Mouse (Mus musculus): ENCODE results near the gene Unc79. TPM values are rescaled to one million over a fixed set of nuclear protein-coding genes. Genes with fewer than 3 reads are reported as not detected.

Unc79 gene
- total and polyA plus RNA-seq, 3 experiments = 0.33 TPM; not detected in 2

- TF ChIP-seq GATA2 (IDR thresholded peaks at IDR 0.05; ENCODE audit: borderline replicate concordance, low read depth, low read length) (no peak), TAL1 (conservative IDR thresholded peaks at IDR 0.05; ENCODE audit: low read depth, low read length) (no peak), CTCF (IDR thresholded peaks at IDR 0.05; ENCODE audit: low read depth, low read length) (no peak), GATA1 (IDR thresholded peaks at IDR 0.05; ENCODE audit: borderline replicate concordance, low read length) (no peak), POLR2AphosphoS5 (IDR thresholded peaks at IDR 0.05; ENCODE audit: insufficient replicate concordance, low read depth, low read length) (no peak)
- Histone ChIP-seq H3K9me3 (replicated peaks) (peaks cover 84% of the 10 kb centered on the region), H3K36me3 (replicated peaks) (no peaks in the 10 kb centered on the region), H3K4me1 (ENCODE audit: insufficient read depth, low read depth, low read length) (no peaks in the 10 kb centered on the region), H3K4me3 (ENCODE audit: low read depth, low read length) (no peak overlapping the region), H3K27me3 (ENCODE audit: insufficient read depth, low read length) (no peaks in the 10 kb centered on the region)
- ATAC-seq (ENCODE audit: extremely low read depth, insufficient number of reproducible peaks, low FRiP score, poor library complexity, severe bottlenecking) = no peak
- no peak for DNase-seq (ENCODE audit: low spot score)
These were observed 239.6 kb downstream of the Unc79 start for GRCm38 (mm10) chr12:103188223-103188622.

DNA sequence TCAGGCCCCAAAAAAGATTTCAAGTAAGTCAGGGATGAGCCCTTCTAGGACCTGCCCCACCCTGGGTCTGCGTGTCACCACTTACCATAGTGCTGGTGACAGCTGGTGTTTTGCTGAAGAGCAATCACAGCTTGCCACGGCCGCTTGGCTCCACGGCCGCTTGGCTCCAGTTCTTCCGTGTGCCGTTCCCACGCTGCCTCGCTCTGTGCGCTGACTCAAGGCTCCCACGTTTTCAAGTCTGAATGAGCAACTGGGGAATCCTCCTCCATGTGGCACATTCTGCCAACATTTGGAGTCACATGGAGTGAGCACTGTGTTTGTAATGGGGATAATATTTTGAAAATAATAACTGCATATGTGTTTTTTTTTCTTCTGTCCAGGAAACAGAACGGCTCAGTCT is 241.1 kb downstream of the Unc79 start:
- H3K27me3 ChIP-seq (ENCODE audit: insufficient read depth, low read length) = no peaks in the 10 kb centered on the region
- no peak overlapping the region for H3K4me3 ChIP-seq (ENCODE audit: low read depth, low read length)
- no peak for ATAC-seq (ENCODE audit: extremely low read depth, insufficient number of reproducible peaks, low FRiP score, poor library complexity, severe bottlenecking)
- TF ChIP-seq TAL1 (conservative IDR thresholded peaks at IDR 0.05; ENCODE audit: low read depth, low read length) = no peak
- no peak for TF ChIP-seq GATA2 (IDR thresholded peaks at IDR 0.05; ENCODE audit: borderline replicate concordance, low read depth, low read length)
- TF ChIP-seq CTCF (IDR thresholded peaks at IDR 0.05; ENCODE audit: low read depth, low read length) = no peak
- TF ChIP-seq POLR2AphosphoS5 (IDR thresholded peaks at IDR 0.05; ENCODE audit: insufficient replicate concordance, low read depth, low read length) = no peak
- TF ChIP-seq GATA1 (IDR thresholded peaks at IDR 0.05; ENCODE audit: borderline replicate concordance, low read length) = no peak
- no peaks in the 10 kb centered on the region for H3K36me3 ChIP-seq (replicated peaks)
- H3K4me1 ChIP-seq (ENCODE audit: insufficient read depth, low read depth, low read length) = no peaks in the 10 kb centered on the region
- peaks cover 92% of the 10 kb centered on the region for H3K9me3 ChIP-seq (replicated peaks)
- no peak for DNase-seq (ENCODE audit: low spot score)

GRCm38 (mm10) chr12:103192996-103193395 is 244.3 kb downstream of the Unc79 start:
- Histone ChIP-seq H3K36me3 (replicated peaks) (no peaks in the 10 kb centered on the region), H3K4me3 (ENCODE audit: low read depth, low read length) (no peak overlapping the region; the same call in 1 of the 2 replicates), H3K4me1 (ENCODE audit: insufficient read depth, low read depth, low read length) (no peaks in the 10 kb centered on the region), H3K9me3 (replicated peaks) (peaks cover 98% of the 10 kb centered on the region), H3K27me3 (ENCODE audit: insufficient read depth, low read length) (no peaks in the 10 kb centered on the region; the same call in 1 of the 2 replicates)
- DNase-seq (ENCODE audit: low spot score) (no peak), ATAC-seq (ENCODE audit: extremely low read depth, insufficient number of reproducible peaks, low FRiP score, poor library complexity, severe bottlenecking) (no peak)
- no peak for TF ChIP-seq GATA1 (IDR thresholded peaks at IDR 0.05; ENCODE audit: borderline replicate concordance, low read length)
- TF ChIP-seq TAL1 (conservative IDR thresholded peaks at IDR 0.05; ENCODE audit: low read depth, low read length) = no peak
- no peak for TF ChIP-seq GATA2 (IDR thresholded peaks at IDR 0.05; ENCODE audit: borderline replicate concordance, low read depth, low read length)
- no peak for TF ChIP-seq POLR2AphosphoS5 (IDR thresholded peaks at IDR 0.05; ENCODE audit: insufficient replicate concordance, low read depth, low read length)
- no peak for TF ChIP-seq CTCF (IDR thresholded peaks at IDR 0.05; ENCODE audit: low read depth, low read length)

DNA sequence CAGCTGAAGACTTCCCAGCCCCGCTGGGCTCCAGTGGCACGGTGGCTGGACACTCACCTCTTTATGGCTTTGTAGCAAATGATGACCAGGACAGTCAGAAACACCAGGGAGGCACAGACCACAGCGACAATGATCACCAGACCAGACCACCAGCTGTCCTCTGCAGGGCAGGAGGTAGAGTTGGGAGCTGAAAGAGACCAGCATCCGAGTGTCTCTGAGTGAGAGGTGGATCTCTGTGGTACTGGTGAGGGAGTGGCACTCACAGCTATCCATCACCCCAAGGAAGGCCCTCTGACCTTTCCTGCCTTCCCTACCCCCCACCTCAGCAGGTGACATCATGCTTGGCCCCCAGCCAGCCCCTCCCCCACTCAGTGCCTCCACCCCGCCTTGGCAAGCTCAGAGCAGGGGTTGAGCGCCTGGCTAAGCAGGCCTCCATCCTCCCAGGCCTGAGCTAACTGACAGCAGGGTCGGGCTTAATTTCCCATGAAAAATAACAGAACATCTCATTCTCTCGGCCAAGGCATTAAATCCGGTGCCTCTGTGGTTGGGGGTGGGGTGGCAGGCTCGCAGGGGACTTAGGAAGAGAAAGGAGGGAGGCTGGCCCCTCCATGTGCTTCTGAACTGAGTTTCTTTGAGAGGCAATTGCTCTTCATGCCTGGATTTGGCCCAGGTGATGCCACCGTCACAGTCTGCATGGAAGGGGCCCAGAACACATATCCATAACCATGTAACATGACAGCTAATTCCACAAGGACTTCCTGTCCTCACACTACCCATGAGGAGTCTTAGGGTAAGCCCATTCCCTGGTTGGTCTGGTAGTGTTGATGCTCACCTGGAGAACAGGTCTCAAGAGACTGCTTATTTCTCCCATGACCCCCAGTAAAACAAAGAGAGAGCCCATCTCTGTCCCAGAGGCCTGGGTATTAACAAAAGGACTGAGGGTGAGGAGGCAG is 254.2 kb downstream of the Unc79 start:
- ATAC-seq (ENCODE audit: extremely low read depth, insufficient number of reproducible peaks, low FRiP score, poor library complexity, severe bottlenecking) (no peak), DNase-seq (ENCODE audit: low spot score) (no peak)
- H3K27me3 ChIP-seq (ENCODE audit: insufficient read depth, low read length) = no peaks in the 10 kb centered on the region
- H3K4me1 ChIP-seq (ENCODE audit: insufficient read depth, low read depth, low read length) = no peaks in the 10 kb centered on the region
- H3K36me3 ChIP-seq (replicated peaks) = no peaks in the 10 kb centered on the region
- no peak overlapping the region for H3K4me3 ChIP-seq (ENCODE audit: low read depth, low read length)
- TF ChIP-seq TAL1 (conservative IDR thresholded peaks at IDR 0.05; ENCODE audit: low read depth, low read length) (no peak), CTCF (IDR thresholded peaks at IDR 0.05; ENCODE audit: low read depth, low read length) (no peak), GATA2 (IDR thresholded peaks at IDR 0.05; ENCODE audit: borderline replicate concordance, low read depth, low read length) (no peak), GATA1 (IDR thresholded peaks at IDR 0.05; ENCODE audit: borderline replicate concordance, low read length) (no peak), POLR2AphosphoS5 (IDR thresholded peaks at IDR 0.05; ENCODE audit: insufficient replicate concordance, low read depth, low read length) (no peak)
- H3K9me3 ChIP-seq (replicated peaks) = peaks cover 89% of the 10 kb centered on the region

- no peak for ATAC-seq (ENCODE audit: extremely low read depth, insufficient number of reproducible peaks, low FRiP score, poor library complexity, severe bottlenecking)
These were observed 256.9 kb downstream of the Unc79 start for GRCm38 (mm10) chr12:103205561-103205960.

DNA sequence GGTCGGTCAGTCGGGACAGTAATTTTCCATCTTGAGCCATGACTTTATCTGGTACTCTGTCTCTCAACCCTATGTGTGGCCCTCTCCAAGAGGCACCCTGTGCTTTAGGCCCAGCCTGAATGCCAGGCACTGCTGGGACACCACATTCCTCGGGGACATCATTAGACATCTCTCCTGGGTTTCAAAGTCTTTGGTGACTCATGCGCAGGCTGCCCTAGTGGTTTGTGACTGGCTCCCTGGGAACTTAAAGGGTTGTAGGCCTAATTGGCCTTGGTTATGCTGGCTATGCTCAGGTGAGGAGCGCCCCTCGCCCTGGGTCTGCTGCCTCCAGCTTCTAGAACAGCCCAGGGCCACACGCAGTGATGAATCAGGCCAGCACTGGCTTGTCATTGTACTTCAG is 260.9 kb downstream of the Unc79 start:
- no peaks in the 10 kb centered on the region for H3K27me3 ChIP-seq (ENCODE audit: insufficient read depth, low read length)
- no peaks in the 10 kb centered on the region for H3K36me3 ChIP-seq (replicated peaks)
- DNase-seq (ENCODE audit: low spot score) (no peak), ATAC-seq (ENCODE audit: extremely low read depth, insufficient number of reproducible peaks, low FRiP score, poor library complexity, severe bottlenecking) (no peak)
- no peak overlapping the region for H3K4me3 ChIP-seq (ENCODE audit: low read depth, low read length)
- H3K9me3 ChIP-seq (replicated peaks) = peaks cover 95% of the 10 kb centered on the region
- no peaks in the 10 kb centered on the region for H3K4me1 ChIP-seq (ENCODE audit: insufficient read depth, low read depth, low read length)
- TF ChIP-seq POLR2AphosphoS5 (IDR thresholded peaks at IDR 0.05; ENCODE audit: insufficient replicate concordance, low read depth, low read length) (no peak), GATA2 (IDR thresholded peaks at IDR 0.05; ENCODE audit: borderline replicate concordance, low read depth, low read length) (no peak), CTCF (IDR thresholded peaks at IDR 0.05; ENCODE audit: low read depth, low read length) (no peak), TAL1 (conservative IDR thresholded peaks at IDR 0.05; ENCODE audit: low read depth, low read length) (no peak), GATA1 (IDR thresholded peaks at IDR 0.05; ENCODE audit: borderline replicate concordance, low read length) (no peak)

More at GRCm38 (mm10) chr12:103205561-103205960, 256.9 kb downstream of the Unc79 start:
- no peaks in the 10 kb centered on the region for H3K4me1 ChIP-seq (ENCODE audit: insufficient read depth, low read depth, low read length)
- H3K27me3 ChIP-seq (ENCODE audit: insufficient read depth, low read length) = no peaks in the 10 kb centered on the region
- H3K4me3 ChIP-seq (ENCODE audit: low read depth, low read length) = no peak overlapping the region
- DNase-seq (ENCODE audit: low spot score) = no peak
- H3K9me3 ChIP-seq (replicated peaks) = peaks cover 90% of the 10 kb centered on the region
- no peak for TF ChIP-seq TAL1 (conservative IDR thresholded peaks at IDR 0.05; ENCODE audit: low read depth, low read length)
- TF ChIP-seq CTCF (IDR thresholded peaks at IDR 0.05; ENCODE audit: low read depth, low read length) = no peak
- no peaks in the 10 kb centered on the region for H3K36me3 ChIP-seq (replicated peaks)
